6 mouse cellular contexts compared by ENCODE assay signal in the genomic region with DNA sequence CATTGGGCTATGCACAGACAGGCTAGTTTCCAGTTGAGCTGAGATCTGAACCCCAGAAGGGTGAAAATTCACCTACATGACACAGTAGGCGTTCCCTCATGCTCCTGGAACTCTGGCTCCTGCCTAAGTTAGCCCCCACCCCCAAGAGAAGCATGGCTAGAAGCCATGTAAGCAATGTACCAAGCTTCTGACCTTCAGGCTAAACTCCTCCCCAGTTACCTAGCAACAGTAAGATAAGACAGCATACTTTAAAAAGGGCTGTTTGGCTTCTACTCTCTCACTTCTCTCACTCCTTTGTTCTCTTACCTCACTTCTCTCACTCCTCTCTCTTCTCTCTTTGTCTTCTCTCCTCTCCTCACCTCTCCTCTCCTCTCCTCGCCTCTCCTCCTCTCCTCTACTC.
DNase-seq lines count a peak whose midpoint lies in the region; ATAC-seq lines count a peak whose summit lies in the region.
"Not testable (repeated sequence)": the region's sequence is repeated elsewhere in the genome, so short reads cannot be mapped to it uniquely, and the experiment has no call there.

No protein-coding gene starts in this region.

- intact Hi-C loops in heart, postnatal 10 days (cut with DNase I) = not testable (repeated sequence)

- not testable (repeated sequence) for H3K27me3 ChIP-seq in heart, embryonic 14.5 days (ENCODE audit: control insufficient read depth, insufficient read depth, low read length); heart, embryonic 16.5 days (ENCODE audit: control insufficient read depth, insufficient read depth, low read length)

- not testable (repeated sequence) for H3K9ac ChIP-seq in heart, embryonic 14.5 days (ENCODE audit: low read length); heart, embryonic 16.5 days (ENCODE audit: low read length)

- not testable (repeated sequence) for H3K27ac ChIP-seq in heart, embryonic 14.5 days (replicated peaks in 1 of 2; ENCODE audit: control insufficient read depth in 1 of 2, insufficient read depth in 1 of 2, low read depth in 2 of 2, low read length in 2 of 2); heart, embryonic 16.5 days (ENCODE audit: low read length)

- H3K4me2 ChIP-seq in heart, embryonic 14.5 days (ENCODE audit: low read length); heart, embryonic 16.5 days (ENCODE audit: low read depth, low read length): not testable (repeated sequence)

- H3K4me3 ChIP-seq in heart, embryonic 14.5 days (ENCODE audit: control insufficient read depth in 1 of 2, insufficient read depth in 1 of 2, low read depth in 1 of 2, low read length in 2 of 2); heart, embryonic 16.5 days (ENCODE audit: low read length): not testable (repeated sequence)

- H3K9me3 ChIP-seq in heart, embryonic 14.5 days (ENCODE audit: control insufficient read depth, low read length); heart, embryonic 16.5 days (replicated peaks; ENCODE audit: control insufficient read depth, low read length): not testable (repeated sequence)

- DNase-seq in R1 (ENCODE audit: low read depth, low spot score) = peak; percentile 4
- DNase-seq in adrenal gland, postnatal 14 days = peak; percentile 5
- peak; percentile 12 to 14 for DNase-seq in heart, postnatal 10 days
- DNase-seq in ovary, adult 18-20 months (ENCODE audit: low spot score) = peak; percentile 11

- not testable (repeated sequence) for H3K36me3 ChIP-seq in heart, embryonic 14.5 days (ENCODE audit: control insufficient read depth, insufficient read depth, low read length); heart, embryonic 16.5 days (ENCODE audit: control insufficient read depth, insufficient read depth)

- WGBS in heart, embryonic 14.5 days = 51% methylated on average over 2 of the region's 2 CpGs
- 55% methylated on average over 2 of the region's 2 CpGs for WGBS in heart, embryonic 16.5 days

- 0 out of 2 replicates have a peak, but pooled peaks have one; percentile 9 for ATAC-seq in heart, embryonic 14.5 days (ENCODE audit: insufficient number of reproducible peaks, insufficient read depth, low FRiP score, low read depth)
- ATAC-seq in heart, embryonic 16.5 days (replicated peaks; ENCODE audit: extremely low read depth, insufficient read depth, low FRiP score) = 0 out of 2 replicates have a peak, but pooled peaks have one; percentile 32

- H3K4me1 ChIP-seq in heart, embryonic 14.5 days (ENCODE audit: control insufficient read depth in 2 of 2, insufficient read depth in 2 of 2, low read length in 2 of 2); heart, embryonic 16.5 days (ENCODE audit: control insufficient read depth, insufficient read depth, low read length): not testable (repeated sequence)
